Mouse (Mus musculus) R1 (cell line): ENCODE data around the gene Cdyl.

Source experiments
- DNase-seq: peaks from one replicate; pipeline ENCODE4 v3.0.0-alpha.2; 2018; ENCODE audit warnings: low read depth, low spot score

The Cdyl gene

GRCm38 (mm10) chr13:35800270-35800669 lies 140.6 kb downstream of the Cdyl start:
- no peak for DNase-seq

- no peak for DNase-seq
Observed at GRCm38 (mm10) chr13:35805727-35806126, 146.1 kb downstream of the Cdyl start.

GRCm38 (mm10) chr13:35806165-35806564 lies 146.5 kb downstream of the Cdyl start:
- no peak for DNase-seq

GRCm38 (mm10) chr13:35807016-35807415 lies 147.4 kb downstream of the Cdyl start:
- DNase-seq: peak; percentile 78

GRCm38 (mm10) chr13:35807525-35807924 lies 147.9 kb downstream of the Cdyl start:
- no peak for DNase-seq

GRCm38 (mm10) chr13:35807940-35808339 lies 148.3 kb downstream of the Cdyl start:
- no peak for DNase-seq

- DNase-seq: no peak
Observed at GRCm38 (mm10) chr13:35809252-35810159, 149.9 kb downstream of the Cdyl start.

GRCm38 (mm10) chr13:35810160-35810537 lies 150.5 kb downstream of the Cdyl start:
- no peak for DNase-seq

GRCm38 (mm10) chr13:35811361-35812190 lies 151.9 kb downstream of the Cdyl start:
- no peak for DNase-seq

GRCm38 (mm10) chr13:35812191-35812440 lies 152.5 kb downstream of the Cdyl start:
- no peak for DNase-seq

GRCm38 (mm10) chr13:35813348-35814127 lies 153.9 kb downstream of the Cdyl start:
- no peak for DNase-seq

GRCm38 (mm10) chr13:35815205-35815726 lies 155.6 kb downstream of the Cdyl start:
- no peak for DNase-seq

- DNase-seq: no peak
Observed at GRCm38 (mm10) chr13:35815782-35816368, 156.2 kb downstream of the Cdyl start.

- DNase-seq: no peak
Observed at GRCm38 (mm10) chr13:35817626-35818025, 158.0 kb downstream of the Cdyl start.

- no peak for DNase-seq
Observed at GRCm38 (mm10) chr13:35818060-35818459, 158.4 kb downstream of the Cdyl start.

GRCm38 (mm10) chr13:35821821-35822454 lies 162.3 kb downstream of the Cdyl start:
- DNase-seq: no peak

- DNase-seq: no peak
Observed at GRCm38 (mm10) chr13:35822795-35823194, 163.2 kb downstream of the Cdyl start.

- no peak for DNase-seq
Observed at GRCm38 (mm10) chr13:35825639-35826038, 166.0 kb downstream of the Cdyl start.

- no peak for DNase-seq
Observed at GRCm38 (mm10) chr13:35832676-35833075, 173.0 kb downstream of the Cdyl start.

GRCm38 (mm10) chr13:35833941-35834340 lies 174.3 kb downstream of the Cdyl start:
- DNase-seq: peak; percentile 37

- no peak for DNase-seq
Observed at GRCm38 (mm10) chr13:35835669-35836068, 176.0 kb downstream of the Cdyl start.
